Mouse (Mus musculus) cerebellum, postnatal 10 days (tissue): Measurements from ENCODE around the gene Sbk2.
A peak's percentile ranks its signal among the peaks of the same experiment; 100 is the strongest.

Experiments
- DNase-seq, 2 experiments: peaks; one replicate each; pipeline ENCODE4 v3.0.0; 2021; ENCODE audit warnings: mixed read lengths in 2 of 2

The Sbk2 gene

DNA sequence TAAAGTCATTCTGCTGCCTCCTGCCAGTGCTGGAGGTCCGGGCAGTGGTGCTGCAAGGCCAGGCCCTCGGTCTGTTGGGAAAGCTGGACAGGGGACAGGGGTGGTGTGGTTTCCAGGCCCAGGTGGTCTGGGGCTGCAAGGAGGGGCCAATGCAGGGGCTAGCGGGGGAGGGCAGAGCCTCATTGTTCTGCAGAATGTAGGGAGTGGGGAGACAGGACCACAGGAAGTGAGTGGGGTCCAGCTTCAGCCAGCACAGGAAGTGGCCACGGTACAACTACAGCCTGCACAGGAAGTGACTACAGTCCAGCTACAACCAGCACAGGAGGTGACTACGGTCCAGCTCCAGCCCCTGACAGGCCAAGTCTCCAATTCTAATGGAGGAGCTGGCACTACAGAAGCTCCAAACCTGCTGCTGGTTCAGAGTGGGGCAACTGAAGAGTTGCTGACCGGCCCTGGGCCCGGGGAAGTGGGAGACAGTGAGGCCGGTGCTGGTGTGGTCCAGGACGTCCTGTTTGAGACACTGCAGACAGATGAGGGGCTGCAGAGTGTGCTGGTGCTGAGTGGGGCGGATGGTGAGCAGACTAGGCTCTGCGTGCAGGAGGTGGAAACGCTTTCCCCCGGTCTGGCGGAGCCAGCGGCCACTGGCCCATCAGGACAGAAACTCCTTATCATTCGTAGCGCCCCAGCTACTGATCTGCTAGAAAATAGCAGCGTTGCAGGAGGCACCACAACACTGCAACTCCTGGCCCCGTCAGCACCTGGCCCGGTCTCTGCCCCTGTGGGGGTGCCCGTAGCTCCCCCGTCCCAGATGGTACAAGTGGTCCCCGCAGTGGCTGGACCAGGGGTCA is 43.0 kb downstream of the Sbk2 start:
- DNase-seq, result peak; percentile 26 to 40

DNA sequence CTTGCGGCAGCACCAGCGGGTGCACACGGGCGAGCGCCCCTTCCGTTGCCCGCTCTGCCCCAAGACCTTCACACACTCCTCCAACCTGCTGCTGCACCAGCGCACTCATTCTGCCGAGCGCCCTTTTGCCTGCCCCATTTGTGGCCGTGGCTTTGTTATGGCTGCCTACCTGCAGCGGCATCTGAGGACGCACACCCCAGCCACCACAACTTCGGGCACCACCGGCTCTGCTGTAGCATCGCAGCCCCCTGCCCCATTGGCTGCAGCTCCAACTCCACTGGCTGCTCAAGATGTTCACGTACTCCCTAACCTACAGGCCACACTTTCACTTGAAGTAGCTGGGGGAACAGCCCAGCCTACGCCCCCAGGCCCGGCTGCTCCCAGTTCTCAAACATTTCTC is 43.7 kb downstream of the Sbk2 start:
- DNase-seq, result no peak

DNA sequence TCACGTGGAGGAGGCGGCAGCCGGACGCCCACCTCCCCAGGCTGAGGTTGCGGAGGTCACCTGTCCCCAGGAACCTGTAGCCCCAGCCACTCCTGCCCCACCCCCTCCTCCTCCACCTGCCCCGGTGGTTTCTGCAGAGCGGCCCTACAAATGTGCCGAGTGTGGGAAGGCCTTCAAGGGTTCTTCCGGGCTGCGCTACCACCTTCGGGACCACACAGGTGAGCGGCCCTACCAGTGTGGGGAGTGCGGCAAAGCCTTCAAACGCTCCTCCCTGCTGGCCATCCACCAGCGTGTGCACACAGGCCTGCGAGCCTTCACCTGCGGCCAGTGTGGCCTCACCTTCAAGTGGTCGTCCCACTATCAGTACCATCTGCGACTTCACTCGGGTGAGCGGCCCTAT is 44.2 kb downstream of the Sbk2 start:
- DNase-seq, result peak in 1 of 2 experiments; percentile 16

DNA sequence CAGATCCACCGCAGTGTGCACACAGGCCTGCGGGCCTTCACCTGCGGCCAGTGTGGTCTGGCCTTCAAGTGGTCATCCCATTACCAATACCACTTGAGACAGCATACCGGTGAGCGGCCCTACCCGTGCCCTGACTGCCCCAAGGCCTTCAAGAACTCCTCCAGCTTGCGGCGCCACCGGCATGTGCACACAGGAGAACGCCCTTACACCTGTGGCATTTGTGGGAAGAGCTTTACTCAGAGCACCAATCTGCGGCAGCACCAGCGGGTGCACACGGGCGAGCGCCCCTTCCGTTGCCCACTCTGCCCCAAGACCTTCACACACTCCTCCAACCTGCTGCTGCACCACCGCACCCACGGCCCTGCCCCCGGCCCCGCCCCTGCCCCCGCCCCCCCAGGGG is 45.1 kb downstream of the Sbk2 start:
- no peak for DNase-seq

DNA sequence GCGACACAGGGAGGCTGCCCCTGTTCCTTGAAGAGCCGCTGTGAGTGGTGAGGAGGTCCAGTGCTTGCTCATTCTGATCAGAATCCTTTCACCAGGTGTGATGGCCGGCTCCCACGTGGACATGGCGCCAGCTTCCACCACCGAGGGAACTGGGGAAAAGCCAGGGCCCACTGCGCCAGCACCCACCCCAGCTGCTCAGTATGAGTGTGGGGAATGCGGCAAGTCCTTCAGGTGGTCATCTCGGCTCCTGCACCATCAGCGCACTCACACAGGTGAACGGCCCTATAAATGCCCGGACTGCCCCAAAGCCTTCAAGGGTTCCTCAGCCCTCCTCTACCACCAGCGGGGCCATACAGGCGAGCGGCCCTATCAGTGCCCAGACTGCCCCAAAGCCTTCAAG is 45.5 kb downstream of the Sbk2 start:
- DNase-seq, result no peak

DNA sequence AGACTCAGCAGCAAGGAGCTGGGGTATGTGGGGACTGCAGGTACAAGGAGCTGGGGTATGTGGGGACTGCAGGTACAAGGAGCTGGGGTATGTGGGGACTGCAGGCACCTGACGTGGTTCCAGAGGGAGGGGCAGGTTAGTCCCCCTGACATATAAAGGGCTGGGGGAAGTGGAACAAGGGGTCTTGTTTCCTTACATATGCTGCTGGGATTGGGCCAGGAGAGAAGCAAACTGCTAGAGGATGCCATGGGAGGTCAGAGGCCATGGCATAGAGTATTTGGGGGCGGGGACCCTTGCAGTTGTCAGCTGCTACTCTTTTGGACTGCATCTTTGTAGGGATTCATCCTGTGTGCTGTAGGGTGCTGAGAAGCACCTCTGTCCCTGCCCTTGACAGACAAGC is 46.7 kb downstream of the Sbk2 start:
- no peak for DNase-seq

DNA sequence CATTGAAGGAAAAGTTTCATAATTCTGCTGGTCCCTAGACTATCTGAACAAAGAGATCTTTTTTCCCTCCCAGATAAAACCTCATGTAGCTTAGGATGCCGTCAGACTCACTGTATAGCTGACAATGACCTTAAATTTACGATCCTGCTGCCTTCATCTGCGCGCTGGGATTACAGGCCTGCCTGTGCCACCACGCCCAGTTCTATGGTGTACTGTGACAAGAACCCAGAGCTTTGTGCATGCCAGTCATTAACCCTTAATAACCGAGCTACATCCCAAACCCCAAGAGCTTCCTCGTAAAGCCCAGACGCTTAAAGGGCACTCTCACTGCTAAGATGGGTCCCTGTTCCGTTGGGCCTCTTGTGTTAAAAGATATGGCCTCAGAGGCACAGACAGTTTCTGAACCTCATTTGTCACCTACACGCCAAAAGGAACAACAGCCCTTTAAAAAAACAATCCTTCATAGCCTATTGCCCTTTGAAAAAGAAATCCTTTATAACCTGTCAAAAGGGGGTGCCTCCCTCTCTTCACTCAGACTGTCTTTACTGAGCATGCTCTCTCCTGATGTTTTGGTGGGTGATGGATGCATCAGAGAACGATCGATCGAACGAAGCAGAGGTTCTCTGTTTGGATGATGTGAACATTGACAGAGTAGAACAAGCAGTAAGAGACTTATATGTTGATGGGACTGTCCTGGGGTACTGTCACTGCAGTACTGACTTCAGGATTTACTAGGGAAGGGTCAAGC is 48.4 kb downstream of the Sbk2 start:
- DNase-seq, result peak; percentile 54 to 58

DNA sequence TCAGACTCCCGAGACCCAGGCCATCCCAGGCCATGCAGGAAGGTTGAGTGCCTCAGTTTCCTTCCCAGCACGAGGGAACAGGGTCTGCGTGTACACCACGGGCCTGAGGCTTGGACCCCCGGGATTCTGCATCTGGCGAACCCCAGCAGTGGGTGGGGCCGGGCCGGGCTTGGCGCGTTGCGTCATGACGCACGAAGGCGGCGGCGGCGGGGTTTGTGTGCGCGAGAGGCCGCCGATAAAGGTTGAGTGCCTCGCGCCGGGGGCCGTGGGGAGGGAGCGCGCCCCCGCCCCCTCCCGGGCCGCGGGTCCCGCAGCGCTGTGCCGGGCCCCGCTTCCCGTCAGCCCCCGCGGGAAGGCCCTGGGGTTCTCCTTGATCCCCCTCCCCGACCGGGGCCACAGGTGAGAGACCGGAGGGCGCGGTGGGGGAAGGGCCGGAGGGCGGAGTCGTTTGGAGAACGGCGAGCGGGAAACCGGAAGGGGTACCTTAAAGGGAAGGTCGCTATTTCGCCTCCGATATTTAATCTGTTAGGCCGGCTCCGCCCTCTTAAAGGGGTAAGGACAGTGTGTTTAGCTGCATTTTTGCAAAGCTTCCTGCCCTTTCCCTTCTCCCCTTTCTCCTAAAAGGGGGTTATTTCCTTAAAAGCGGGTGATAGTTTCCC is 49.1 kb downstream of the Sbk2 start, which contains the start of gene Zfp628:
Gene Zfp628, plus strand, starts transcription at position 211 of the 659 bp plus-strand sequence.
- DNase-seq, result peak; percentile 98 to 100

DNA sequence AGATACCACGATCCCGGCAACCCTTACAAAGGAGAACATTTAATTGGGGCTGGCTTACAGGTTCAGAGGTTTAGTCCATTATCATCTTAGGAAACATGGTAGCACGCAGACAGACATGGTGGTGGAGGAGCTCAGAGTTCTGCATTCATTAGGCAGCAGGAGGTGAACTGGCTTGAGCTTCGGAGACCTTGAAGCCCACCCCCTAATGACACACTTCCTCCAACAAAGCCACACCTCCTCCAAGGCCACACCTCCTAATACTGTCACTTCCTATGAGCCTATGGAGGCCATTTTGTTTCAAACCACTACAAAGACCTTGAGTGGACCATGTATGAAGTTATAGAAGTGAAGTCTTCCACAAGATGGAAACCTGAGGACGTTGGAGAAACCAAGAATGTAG is 52.0 kb downstream of the Sbk2 start:
- DNase-seq, result no peak

DNA sequence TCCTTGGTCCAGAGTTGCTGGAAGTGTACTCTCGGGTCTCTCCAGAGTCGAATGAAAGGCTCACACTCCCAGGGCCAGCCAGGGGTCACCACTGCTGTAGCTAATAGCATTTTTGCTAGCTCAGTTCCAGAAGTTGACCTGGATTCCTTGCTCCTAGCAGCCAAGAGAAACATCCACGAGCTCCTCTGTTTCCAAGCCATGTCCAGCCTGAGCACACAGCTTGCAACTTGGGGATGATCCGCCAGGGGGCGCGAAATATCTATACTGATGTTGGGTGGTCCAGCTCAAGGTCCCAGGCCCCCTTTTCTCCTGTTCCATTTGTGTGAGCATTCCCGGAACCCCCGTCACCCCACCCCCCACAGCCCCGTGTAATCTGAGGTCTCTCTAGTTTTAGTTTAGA is 52.6 kb downstream of the Sbk2 start:
- peak; percentile 86 to 90 for DNase-seq

DNA sequence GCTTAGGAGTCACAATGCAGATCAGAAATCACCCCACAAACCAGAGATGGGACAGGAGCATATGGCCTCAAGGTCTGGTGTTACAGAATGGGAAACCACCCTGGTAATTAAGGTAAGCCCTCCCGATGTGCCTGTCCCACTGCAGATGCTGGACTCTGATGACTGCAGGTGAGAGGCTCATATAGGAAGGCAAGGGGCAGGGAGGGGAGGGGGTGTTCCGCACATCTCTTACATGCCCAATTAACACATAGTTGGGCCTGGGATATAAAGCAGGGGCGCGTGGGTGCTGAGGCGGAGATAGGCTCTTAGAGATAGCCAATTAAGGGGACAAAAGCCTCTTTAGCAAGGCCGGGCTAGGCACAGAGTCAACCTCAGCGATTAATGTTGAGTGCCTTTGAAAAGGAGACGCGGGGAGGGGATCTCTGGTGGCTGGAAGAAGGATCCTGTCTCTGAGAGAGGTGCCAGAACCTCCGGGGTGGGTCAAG is 57.7 kb downstream of the Sbk2 start, which contains the start of gene Gm36210:
Gene Gm36210, minus strand, starts transcription at position 51 of the 485 bp plus-strand sequence.
- DNase-seq, result no peak

DNA sequence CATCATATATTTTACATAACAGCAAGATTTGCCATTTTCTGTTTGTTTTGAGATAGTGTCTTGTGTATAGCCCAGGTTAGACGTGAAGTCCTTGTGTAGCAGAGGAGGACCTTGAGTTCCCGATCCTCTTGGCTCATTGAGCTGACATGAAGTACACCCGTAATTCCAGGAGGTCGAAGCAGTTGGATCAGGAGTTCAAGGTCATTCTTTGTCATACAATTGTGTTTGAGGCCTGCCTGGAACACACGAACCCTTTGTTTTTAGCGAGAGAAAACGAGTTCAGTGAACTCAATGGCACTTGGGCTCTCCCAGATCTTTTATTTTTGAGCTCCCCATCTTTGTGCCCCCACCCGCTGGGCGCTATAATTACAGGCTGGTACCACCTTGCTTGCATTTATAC is 61.8 kb downstream of the Sbk2 start:
- DNase-seq, result no peak

DNA sequence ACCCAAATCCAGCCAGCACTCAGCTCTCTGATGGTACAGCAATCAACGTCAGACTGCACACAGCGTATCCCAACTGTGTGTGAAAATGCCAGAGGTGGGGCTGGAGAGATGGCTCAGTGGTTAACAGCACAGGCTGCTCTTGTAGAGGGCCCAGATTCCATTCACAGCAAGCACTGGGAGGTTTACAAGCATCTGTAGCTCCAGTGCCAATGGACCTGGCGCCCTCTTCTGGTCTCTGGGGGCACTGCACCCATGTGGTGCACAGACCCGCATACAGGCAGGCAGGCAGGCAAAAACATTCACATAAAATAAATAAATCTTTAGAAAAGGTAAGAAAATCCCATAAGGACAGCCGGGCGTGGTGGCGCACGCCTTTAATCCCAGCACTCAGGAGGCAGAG is 63.0 kb downstream of the Sbk2 start:
- DNase-seq, result peak; percentile 53 to 71

DNA sequence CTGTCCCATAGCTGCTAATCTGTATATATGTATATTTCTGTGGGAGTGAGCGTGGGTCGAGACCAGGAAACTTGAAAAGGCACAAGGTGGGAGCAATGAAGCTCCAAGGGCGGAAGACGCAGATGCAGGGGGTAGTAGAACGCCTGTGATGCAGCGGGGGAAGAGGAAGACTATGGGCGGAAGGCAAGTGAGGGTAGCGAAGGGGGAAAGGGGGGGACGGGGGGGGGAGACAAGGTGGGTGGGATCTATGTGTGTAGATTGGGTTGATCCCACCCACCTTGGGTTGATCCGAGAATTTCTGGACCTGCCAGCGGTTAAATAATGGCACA is 63.7 kb downstream of the Sbk2 start:
- no peak for DNase-seq

DNA sequence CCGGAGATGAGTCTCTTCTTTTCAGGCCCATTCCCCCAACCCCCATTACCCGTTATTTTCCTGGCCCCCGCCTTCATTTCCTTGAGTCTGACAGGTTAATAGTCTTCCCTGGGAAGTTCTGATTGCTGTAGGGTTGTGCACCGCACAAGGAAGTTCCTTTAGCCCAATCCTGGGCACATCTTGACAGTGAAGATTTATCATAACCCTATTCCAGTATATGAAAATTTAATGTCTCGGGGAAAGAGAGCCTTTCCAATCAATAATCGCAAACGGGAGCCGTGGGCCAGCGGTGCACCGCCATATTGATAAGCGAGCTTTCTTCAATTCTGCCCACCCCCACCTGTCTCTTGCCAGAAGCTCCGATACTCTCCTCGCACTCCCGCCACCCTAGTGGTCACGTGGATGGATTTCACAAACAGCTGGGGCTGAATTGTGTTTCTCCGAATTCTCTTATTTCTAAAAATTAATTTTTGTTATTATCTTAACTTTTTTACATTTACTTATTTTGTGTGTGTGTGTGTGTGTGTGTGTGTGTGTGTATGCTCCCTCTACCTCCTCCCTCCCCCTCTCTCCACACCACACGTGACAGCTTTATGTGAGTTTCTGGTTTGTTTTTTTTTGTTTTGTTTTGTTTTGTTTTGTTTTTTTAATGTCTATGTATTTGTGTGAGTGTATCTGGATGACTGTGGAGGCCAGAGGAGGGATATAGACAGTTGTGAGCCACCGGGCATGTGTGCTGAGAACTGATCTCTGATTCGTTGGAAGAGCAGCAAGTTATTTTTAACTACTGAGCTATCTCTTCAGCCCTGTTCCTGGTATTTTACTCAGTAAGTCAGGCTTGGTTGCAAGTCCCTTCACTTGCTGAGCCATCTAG is 64.3 kb downstream of the Sbk2 start:
- DNase-seq, result peak; percentile 67 to 72

DNA sequence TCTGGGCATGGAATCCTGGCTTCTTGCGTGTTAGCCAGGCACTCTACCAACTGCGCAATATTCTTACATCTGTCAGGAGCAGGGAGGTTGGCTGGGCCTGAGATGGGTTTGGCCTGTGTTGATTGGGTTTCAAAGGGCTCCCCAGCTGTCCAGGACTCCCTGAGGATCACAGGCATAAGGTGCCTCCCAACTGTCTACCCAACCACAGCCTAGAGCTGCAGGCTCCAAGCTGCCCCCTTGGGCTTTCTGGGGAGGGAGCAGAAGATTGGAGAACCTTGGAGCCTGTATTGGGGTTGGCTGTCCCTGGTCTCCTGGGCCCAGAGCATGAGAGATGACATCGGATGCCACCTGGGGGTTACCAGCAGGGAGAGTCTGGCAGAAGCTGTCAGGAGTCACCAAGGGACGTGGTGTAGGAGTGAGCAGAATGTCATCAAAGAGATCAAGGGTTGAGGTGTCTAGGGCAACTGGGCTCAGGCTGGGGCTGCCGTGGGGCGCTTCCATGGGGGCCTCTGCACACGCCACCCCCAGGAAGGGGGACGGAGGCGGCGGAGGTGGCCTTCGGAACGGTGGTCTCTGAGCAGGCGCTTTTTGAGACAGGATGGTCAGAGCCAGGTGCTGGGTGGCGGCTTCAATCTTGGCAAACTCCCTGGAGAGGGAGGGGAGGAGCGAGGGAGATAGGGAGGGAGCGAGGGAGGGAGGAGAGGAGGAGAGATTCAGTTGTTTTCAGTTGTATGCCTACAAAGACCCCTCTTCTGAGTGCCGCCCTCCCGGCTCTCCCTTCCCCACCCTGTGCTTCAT is 65.2 kb downstream of the Sbk2 start:
- peak; percentile 69 to 75 for DNase-seq

DNA sequence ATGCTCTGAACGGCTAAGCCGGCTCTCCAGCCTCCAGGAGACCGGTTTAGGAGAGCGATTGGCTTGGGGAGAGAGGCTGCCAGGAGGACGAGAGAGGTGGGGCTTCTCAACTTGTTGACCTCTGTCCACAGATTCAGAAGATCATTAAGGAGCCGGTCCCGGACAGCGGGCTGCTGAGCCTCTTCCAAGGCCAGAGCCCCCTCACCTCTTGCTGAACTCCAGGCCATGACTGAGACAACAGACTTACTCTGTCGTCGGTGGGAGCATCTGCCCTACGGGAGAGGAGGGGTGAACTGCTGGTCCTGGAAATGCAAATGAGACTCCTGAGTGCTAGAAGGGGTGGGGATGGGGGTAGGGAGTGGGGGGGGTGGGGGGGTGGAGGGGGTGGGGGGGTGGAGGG is 69.0 kb downstream of the Sbk2 start:
- no peak for DNase-seq
